Mouse (Mus musculus) liver, postnatal 0 days (tissue): Measurements from ENCODE around the gene Mlip. TPM values are rescaled to one million over a fixed set of nuclear protein-coding genes. Genes with fewer than 3 reads are reported as not detected.

ENCODE experiments used
- ATAC-seq: fragments of 200-750 bp; cut with Nextera tagmentation; 2 replicates; pipeline ENCODE4 v1.8.0; 2017; ENCODE audit warnings: mild to moderate bottlenecking, moderate library complexity
- DNase-seq: peaks from one replicate; pipeline ENCODE4 v3.0.0-alpha.2; 2016
- H3K27ac ChIP-seq: fragments of 300-500 bp; sonication (generic); 2 replicates; pipeline ENCODE4 v1.5.1; 2014; ENCODE audit warnings: antibody characterized with exemption, moderate library complexity, mild to moderate bottlenecking, low read depth
- H3K27me3 ChIP-seq: fragments of 300-500 bp; sonication (generic); 2 replicates; pipeline ENCODE4 v1.6.1; 2014; ENCODE audit warnings: low read length, control low read depth, mixed read lengths; ENCODE audit not compliant: insufficient read depth
- H3K36me3 ChIP-seq: fragments of 300-500 bp; sonication (generic); replicated peaks from 2 replicates; pipeline ENCODE4 v1.6.1; 2014; ENCODE audit warnings: mild to moderate bottlenecking, control low read depth, low read length, moderate library complexity, mixed read lengths; ENCODE audit not compliant: insufficient read depth
- H3K4me1 ChIP-seq: fragments of 300-500 bp; sonication (generic); 2 replicates; pipeline ENCODE4 v1.6.1; 2014; ENCODE audit warnings: antibody characterized with exemption, mild to moderate bottlenecking, control low read depth; ENCODE audit not compliant: insufficient read depth
- H3K4me2 ChIP-seq: fragments of 300-500 bp; sonication (generic); 2 replicates; pipeline ENCODE4 v1.6.1; 2014; ENCODE audit warnings: low read depth, mild to moderate bottlenecking, low read length, moderate library complexity, mixed read lengths
- H3K4me3 ChIP-seq: fragments of 300-500 bp; sonication (generic); 2 replicates; pipeline ENCODE4 v1.5.1; 2014; ENCODE audit warnings: low read depth, low read length
- H3K9ac ChIP-seq: fragments of 300-500 bp; sonication (generic); replicated peaks from 2 replicates; pipeline ENCODE4 v1.6.1; 2014; ENCODE audit warnings: mild to moderate bottlenecking, moderate library complexity
- H3K9me3 ChIP-seq: fragments of 300-500 bp; sonication (generic); 2 replicates; pipeline ENCODE4 v1.6.1; 2016; ENCODE audit warnings: mild to moderate bottlenecking, control low read depth, low read length, mixed read lengths
- CTCF ChIP-seq: sonication (generic); IDR thresholded peaks from 2 replicates; pipeline ENCODE4 v1.5.1; 2016; ENCODE audit warnings: antibody characterized with exemption, low read depth
- EP300 ChIP-seq: IDR thresholded peaks from 2 replicates; pipeline ENCODE4 v1.6.1; 2016; ENCODE audit warnings: antibody characterized with exemption, low read depth, mild to moderate bottlenecking
- WGBS: fragments of 180-500 bp; shearing (Covaris S2); extraction: QIAGEN DNeasy Blood & Tissue Kit; methylation state at CpG from one replicate; pipeline ENCODE4 v1.1.7; 2014; ENCODE audit not compliant: insufficient replicate concordance; 5-methylcytosine and 5-hydroxymethylcytosine counted together
- polyA plus RNA-seq: library from polyadenylated mRNA; unstranded; fragments of >200 nt; fragmentation: Nextera tagmentation; extraction: Ambion mirVana; gene quantifications from 2 replicates; pipeline ENCODE4 v1.2.1, GENCODE M21; 2015

The Mlip gene
- polyA plus RNA-seq, 1 experiment from 2014 or later: not detected

DNA sequence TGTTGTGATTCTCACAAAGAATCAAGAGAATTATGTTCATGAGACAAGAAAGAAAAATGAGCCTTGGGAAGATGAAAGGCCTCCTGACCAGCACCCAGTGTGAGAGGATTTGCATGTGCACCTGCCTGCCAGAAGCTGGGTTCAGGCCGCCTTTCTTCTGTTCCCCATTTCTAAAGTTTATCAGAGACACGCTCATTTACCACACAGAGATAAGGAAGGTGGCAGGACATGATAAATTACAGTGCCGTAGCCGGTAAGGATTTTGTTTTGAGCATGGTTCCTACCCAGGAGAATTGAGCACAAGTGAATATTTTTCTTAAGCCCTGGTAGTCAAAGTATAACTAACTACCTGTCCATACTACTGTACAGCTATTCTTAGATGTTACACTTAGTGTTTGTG, 93.7 kb downstream of the Mlip start:
- Histone ChIP-seq H3K36me3 (no peaks in the 10 kb centered on the region), H3K4me2 (no peak overlapping the region), H3K9me3 (no peaks in the 10 kb centered on the region), H3K4me1 (no peaks in the 10 kb centered on the region), H3K27ac (no peak overlapping the region), H3K4me3 (no peak overlapping the region), H3K9ac (no peak overlapping the region), H3K27me3 (no peaks in the 10 kb centered on the region)
- TF ChIP-seq EP300: no peak
- no peak for TF ChIP-seq CTCF
- WGBS: 33% methylated on average over 4 of the region's 4 CpGs
- DNase-seq (no peak), ATAC-seq (no peak)

GRCm38 (mm10) chr9:77258265-77258664, 94.5 kb downstream of the Mlip start:
- ATAC-seq: no peak
- DNase-seq: no peak
- 72% methylated on average over 6 of the region's 6 CpGs for WGBS
- no peak overlapping the region for H3K4me3 ChIP-seq
- no peaks in the 10 kb centered on the region for H3K27me3 ChIP-seq
- H3K9me3 ChIP-seq: no peaks in the 10 kb centered on the region
- H3K4me1 ChIP-seq: no peaks in the 10 kb centered on the region
- H3K9ac ChIP-seq: no peak overlapping the region
- H3K36me3 ChIP-seq: no peaks in the 10 kb centered on the region
- no peak overlapping the region for H3K27ac ChIP-seq
- no peak for TF ChIP-seq EP300
- TF ChIP-seq CTCF: no peak
- no peak overlapping the region for H3K4me2 ChIP-seq

DNA sequence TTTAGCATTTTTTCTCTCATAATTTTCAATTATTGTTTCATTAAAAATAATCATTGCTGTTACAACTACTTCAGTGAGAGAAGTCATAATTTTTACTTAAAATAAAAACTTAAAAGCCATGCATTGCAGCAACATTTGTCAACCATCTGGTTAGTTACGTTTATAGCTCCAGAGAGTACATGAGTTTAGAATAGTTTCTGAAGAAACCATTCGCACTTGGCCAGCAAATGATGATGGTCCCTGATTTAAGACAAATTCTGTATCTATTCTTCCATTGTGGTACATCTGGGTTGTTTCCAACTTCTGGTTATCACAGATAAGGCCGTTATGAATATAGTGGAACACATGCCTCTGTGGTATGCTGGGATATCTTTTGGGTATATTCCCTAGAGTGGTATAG, 98.3 kb downstream of the Mlip start:
- TF ChIP-seq EP300 (no peak), CTCF (no peak)

GRCm38 (mm10) chr9:77252761-77253160, 100.0 kb downstream of the Mlip start:
- no peaks in the 10 kb centered on the region for H3K27me3 ChIP-seq
- no peak overlapping the region for H3K9ac ChIP-seq
- no peaks in the 10 kb centered on the region for H3K9me3 ChIP-seq
- 84% methylated on average over 4 of the region's 4 CpGs for WGBS
- H3K4me1 ChIP-seq: no peaks in the 10 kb centered on the region
- no peak overlapping the region for H3K4me3 ChIP-seq
- H3K36me3 ChIP-seq: no peaks in the 10 kb centered on the region
- no peak for ATAC-seq
- no peak for DNase-seq
- H3K27ac ChIP-seq: no peak overlapping the region
- H3K4me2 ChIP-seq: no peak overlapping the region
- TF ChIP-seq EP300 (no peak), CTCF (no peak)

More for the DNA sequence above, 98.3 kb downstream of the Mlip start:
- DNase-seq (no peak), ATAC-seq (no peak)
- Histone ChIP-seq H3K36me3 (no peaks in the 10 kb centered on the region), H3K9me3 (no peaks in the 10 kb centered on the region), H3K4me3 (no peak overlapping the region), H3K9ac (no peak overlapping the region), H3K4me1 (no peaks in the 10 kb centered on the region), H3K4me2 (no peak overlapping the region), H3K27ac (no peak overlapping the region), H3K27me3 (no peaks in the 10 kb centered on the region)
- WGBS: 67% methylated on average over 3 of the region's 3 CpGs

DNA sequence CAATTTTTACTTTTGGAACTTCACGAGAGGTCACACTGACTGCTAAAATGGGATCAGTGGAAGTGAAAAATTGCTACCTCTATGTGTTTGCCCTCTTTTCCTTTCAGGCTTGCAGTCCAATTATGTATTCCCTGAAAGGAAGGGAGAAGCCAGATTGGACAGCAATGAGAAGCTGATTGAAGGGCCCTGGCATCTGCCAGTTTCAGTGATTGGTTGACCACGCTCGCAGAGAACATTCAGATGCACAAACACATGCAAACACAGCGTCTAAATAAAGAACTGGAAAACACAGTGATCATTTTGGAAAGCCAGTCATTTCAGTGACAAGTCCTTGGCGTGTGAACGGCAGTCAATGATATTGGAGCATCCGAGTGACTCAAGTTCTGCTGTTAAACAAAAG, 100.6 kb downstream of the Mlip start:
- ATAC-seq (no peak), DNase-seq (no peak)
- WGBS: 74% methylated on average over 7 of the region's 7 CpGs
- H3K4me2 ChIP-seq: no peak overlapping the region
- no peak overlapping the region for H3K4me3 ChIP-seq
- H3K9ac ChIP-seq: no peak overlapping the region
- no peaks in the 10 kb centered on the region for H3K27me3 ChIP-seq
- no peak for TF ChIP-seq EP300
- TF ChIP-seq CTCF: no peak
- H3K27ac ChIP-seq: no peak overlapping the region
- no peaks in the 10 kb centered on the region for H3K36me3 ChIP-seq
- no peaks in the 10 kb centered on the region for H3K4me1 ChIP-seq
- H3K9me3 ChIP-seq: no peaks in the 10 kb centered on the region

DNA sequence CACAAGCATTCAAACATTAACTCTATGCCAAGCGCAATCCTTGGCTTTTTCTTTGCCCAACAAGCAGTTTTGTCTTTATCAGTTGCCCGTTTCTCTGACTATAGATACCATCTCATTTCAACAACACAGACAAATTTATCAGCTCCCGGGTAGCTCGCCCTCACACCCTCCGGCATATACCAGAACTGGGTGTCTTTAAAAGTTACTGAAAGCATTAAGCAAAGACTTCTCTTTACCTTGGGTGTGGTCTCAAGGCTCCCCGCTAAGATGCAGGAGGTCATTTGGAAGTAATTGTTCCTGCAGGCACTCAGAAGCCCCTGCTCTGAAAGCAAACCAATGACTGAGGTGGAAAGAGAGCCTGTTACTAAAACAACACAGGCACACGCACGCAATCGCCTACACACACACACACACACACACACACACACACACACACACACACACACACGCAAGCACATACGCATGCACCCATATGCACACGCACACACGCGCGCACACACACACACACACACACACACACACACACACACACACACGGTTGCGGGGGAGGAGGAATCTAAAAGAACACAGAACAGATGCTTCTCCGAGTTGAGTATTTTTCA, 101.2 kb downstream of the Mlip start:
- Histone ChIP-seq H3K27me3 (no peaks in the 10 kb centered on the region), H3K4me1 (no peaks in the 10 kb centered on the region), H3K9ac (no peak overlapping the region), H3K36me3 (no peaks in the 10 kb centered on the region), H3K4me2 (no peak overlapping the region), H3K27ac (no peak overlapping the region), H3K4me3 (no peak overlapping the region), H3K9me3 (no peaks in the 10 kb centered on the region)
- DNase-seq (no peak), ATAC-seq (no peak)
- WGBS: 80% methylated on average over 14 of the region's 18 CpGs
- TF ChIP-seq CTCF: no peak
- TF ChIP-seq EP300: no peak

- Histone ChIP-seq H3K4me3 (no peak overlapping the region), H3K4me2 (no peak overlapping the region), H3K9me3 (no peaks in the 10 kb centered on the region), H3K36me3 (no peaks in the 10 kb centered on the region), H3K9ac (no peak overlapping the region), H3K27me3 (no peaks in the 10 kb centered on the region), H3K27ac (no peak overlapping the region), H3K4me1 (no peaks in the 10 kb centered on the region)
- DNase-seq (no peak), ATAC-seq (no peak)
- 63% methylated on average over 1 of the region's 1 CpGs for WGBS
- TF ChIP-seq EP300 (no peak), CTCF (no peak)
Observed at GRCm38 (mm10) chr9:77198250-77198649, 154.5 kb downstream of the Mlip start.
